Mouse (Mus musculus) gastrocnemius, postnatal 25 days (tissue): ENCODE results near the gene Pex26. TPM values are rescaled to one million over a fixed set of nuclear protein-coding genes. Genes with fewer than 3 reads are reported as not detected.

Experiments used
- DNase-seq: peaks from one replicate; pipeline ENCODE4 v3.0.0; 2022
- total RNA-seq, 2 experiments: library from RNA; stranded (reverse); gene quantifications; 1 replicate in 1 of 2; 2 replicates in 1 of 2; pipeline ENCODE4 v1.2.3; 2021

Gene Pex26
- total RNA-seq, 2 experiments from 2014 or later: 2.8 TPM

GRCm38 (mm10) chr6:121166098-121166552, 17.3 kb upstream of the Pex26 start:
- DNase-seq: no peak

- DNase-seq: no peak
These were observed 16.0 kb upstream of the Pex26 start for GRCm38 (mm10) chr6:121167381-121167975.

GRCm38 (mm10) chr6:121171102-121171501, 12.4 kb upstream of the Pex26 start:
- DNase-seq: peak; percentile 45

GRCm38 (mm10) chr6:121173471-121173870, 10.0 kb upstream of the Pex26 start:
- peak; percentile 22 for DNase-seq

GRCm38 (mm10) chr6:121174761-121175160, 8.7 kb upstream of the Pex26 start:
- no peak for DNase-seq

GRCm38 (mm10) chr6:121176011-121176730, 7.3 kb upstream of the Pex26 start:
- no peak for DNase-seq

- no peak for DNase-seq
These were observed 6.8 kb upstream of the Pex26 start for GRCm38 (mm10) chr6:121176731-121177098.

- no peak for DNase-seq
These were observed 6.3 kb upstream of the Pex26 start for GRCm38 (mm10) chr6:121177118-121177708.

- DNase-seq: no peak
These were observed 4.6 kb upstream of the Pex26 start for GRCm38 (mm10) chr6:121178700-121179358.

GRCm38 (mm10) chr6:121179846-121180245, 3.6 kb upstream of the Pex26 start:
- no peak for DNase-seq

GRCm38 (mm10) chr6:121184198-121185140, 1.0 kb downstream of the Pex26 start:
- peak; percentile 23 for DNase-seq

GRCm38 (mm10) chr6:121185232-121185631, 1.8 kb downstream of the Pex26 start:
- no peak for DNase-seq

- DNase-seq: no peak
These were observed 8.0 kb downstream of the Pex26 start for GRCm38 (mm10) chr6:121191261-121192009.

GRCm38 (mm10) chr6:121194061-121194955, 10.8 kb downstream of the Pex26 start:
- DNase-seq: no peak

- DNase-seq: no peak
These were observed 11.7 kb downstream of the Pex26 start for GRCm38 (mm10) chr6:121194956-121195731.

GRCm38 (mm10) chr6:121197807-121198365, 14.4 kb downstream of the Pex26 start:
- no peak for DNase-seq

- DNase-seq: no peak
These were observed 17.0 kb downstream of the Pex26 start for GRCm38 (mm10) chr6:121200458-121200857.

- DNase-seq: no peak
These were observed 18.6 kb downstream of the Pex26 start for GRCm38 (mm10) chr6:121202026-121202425.

- DNase-seq: peak; percentile 24
These were observed 23.0 kb downstream of the Pex26 start for GRCm38 (mm10) chr6:121206481-121206880.
